27 mouse cellular contexts compared by ENCODE assay signal in the genomic region with DNA sequence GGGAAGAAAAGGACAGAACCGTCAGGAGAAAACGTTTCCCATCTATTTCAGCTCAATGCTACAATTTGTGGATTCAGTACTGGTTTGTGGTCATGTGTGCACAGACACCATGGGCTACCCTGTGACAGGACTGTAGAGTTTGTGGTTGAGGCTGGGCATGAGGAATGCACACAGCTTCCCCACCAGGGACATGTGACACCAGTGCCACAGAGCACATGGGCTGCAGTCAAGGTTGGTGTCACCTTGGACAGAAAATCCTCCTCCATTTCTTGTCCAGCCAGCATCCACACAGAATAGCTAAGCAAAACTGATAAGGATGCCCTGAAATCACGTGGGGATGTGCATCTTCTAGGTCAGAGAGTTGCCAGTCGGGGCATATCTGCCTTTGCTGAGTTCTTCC. TPM values are rescaled to one million over a fixed set of nuclear protein-coding genes. Genes with fewer than 3 reads are reported as not detected.
DNase-seq lines count a peak whose midpoint lies in the region; ATAC-seq and TF ChIP-seq lines count a peak whose summit lies in the region.
"Had no signal": no experiment of that assay in that cellular context is flagged by ENCODE, and none has a peak within 500 bp of the region (broad histone marks: within the 10 kb centered on the region; RNA-seq: fewer than 3 reads in every experiment).

No protein-coding gene starts in this region.

- TF ChIP-seq CTCF in Patski (IDR thresholded peaks at IDR 0.05) = no peak

- no peak overlapping the region for H3K9ac ChIP-seq in midbrain, embryonic 11.5 days (ENCODE audit: low read length)
- no peak overlapping the region for H3K9ac ChIP-seq in midbrain, embryonic 16.5 days (ENCODE audit: low read depth, low read length)
- no peak overlapping the region for H3K9ac ChIP-seq in kidney, embryonic 14.5 days (ENCODE audit: low read depth, low read length)
- H3K9ac ChIP-seq: embryonic facial prominence, embryonic 13.5 days; hindbrain, embryonic 14.5 days; intestine, embryonic 15.5 days had no signal

- CTCF ChIA-PET in Patski (lab: Charles Lee) = interaction anchor here (1.0 to 1.4 kb wide), 2 partner anchors 256 to 262 kb away, joined by 3 to 8 read pairs; no protein-coding TSS in a partner anchor

- H3K9me3 ChIP-seq in midbrain, embryonic 11.5 days (ENCODE audit: control insufficient read depth, low read length) = no peaks in the 10 kb centered on the region
- H3K9me3 ChIP-seq in midbrain, embryonic 16.5 days (replicated peaks; ENCODE audit: control insufficient read depth, low read length, poor library complexity, severe bottlenecking) = no peaks in the 10 kb centered on the region
- H3K9me3 ChIP-seq in kidney, embryonic 14.5 days (ENCODE audit: control insufficient read depth, low read length) = no peaks in the 10 kb centered on the region
- H3K9me3 ChIP-seq: embryonic facial prominence, embryonic 13.5 days; G1E; heart, embryonic 13.5 days; hindbrain, embryonic 10.5 days; intestine, embryonic 15.5 days had no signal

- H3K27ac ChIP-seq in midbrain, embryonic 11.5 days (ENCODE audit: low read depth, low read length) = no peak overlapping the region
- no peak overlapping the region for H3K27ac ChIP-seq in midbrain, embryonic 16.5 days (ENCODE audit: low read length)
- H3K27ac ChIP-seq in kidney, embryonic 14.5 days (ENCODE audit: low read depth, low read length) = no peak overlapping the region
- H3K27ac ChIP-seq: embryonic facial prominence, embryonic 13.5 days; heart, embryonic 13.5 days; hindbrain, embryonic 10.5 days; hindbrain, embryonic 14.5 days had no signal

- H3K27me3 ChIP-seq in midbrain, embryonic 11.5 days (ENCODE audit: control insufficient read depth, insufficient read depth, low read length) = no peaks in the 10 kb centered on the region
- H3K27me3 ChIP-seq in midbrain, embryonic 16.5 days (ENCODE audit: control insufficient read depth, insufficient read depth, low read depth, low read length) = no peaks in the 10 kb centered on the region
- no peaks in the 10 kb centered on the region for H3K27me3 ChIP-seq in Patski
- no peaks in the 10 kb centered on the region for H3K27me3 ChIP-seq in kidney, embryonic 14.5 days (ENCODE audit: control insufficient read depth, insufficient read depth, low read length)
- H3K27me3 ChIP-seq: embryonic facial prominence, embryonic 13.5 days; heart, embryonic 13.5 days; intestine, embryonic 15.5 days had no signal

- peak; percentile 77 for DNase-seq in heart, adult 11 months
- no peak for DNase-seq in heart, postnatal 25 days (ENCODE audit: low spot score)
- peak; percentile 41 for DNase-seq in midbrain, embryonic 11.5 days (ENCODE audit: low spot score, missing footprints)
- no peak for DNase-seq in Patski (ENCODE audit: low read depth, low spot score)
- DNase-seq in kidney, postnatal 25 days = no peak
- DNase-seq: B cell, adult 2 months; cerebellum, adult 11 months; cerebellum, adult 8-10 months; gastrocnemius, adult 2 months; gastrocnemius, postnatal 25 days; heart, adult 18-20 months; heart, postnatal 10 days had no signal

- no peak overlapping the region for H3K4me3 ChIP-seq in midbrain, embryonic 11.5 days (ENCODE audit: low read depth, low read length)
- no peak overlapping the region for H3K4me3 ChIP-seq in midbrain, embryonic 16.5 days (ENCODE audit: low read depth, low read length)
- H3K4me3 ChIP-seq in kidney, embryonic 14.5 days (ENCODE audit: low read length) = no peak overlapping the region
- H3K4me3 ChIP-seq: embryonic facial prominence, embryonic 13.5 days; gastrocnemius, adult 2 months; heart, embryonic 13.5 days; hindbrain, embryonic 10.5 days; intestine, embryonic 15.5 days had no signal

- H3K4me1 ChIP-seq in midbrain, embryonic 11.5 days (ENCODE audit: control insufficient read depth, insufficient read depth, low read length) = peaks cover 3% of the 10 kb centered on the region; the same call in 1 of the 2 replicates
- no peaks in the 10 kb centered on the region for H3K4me1 ChIP-seq in midbrain, embryonic 16.5 days (ENCODE audit: control insufficient read depth, insufficient read depth, low read length)
- H3K4me1 ChIP-seq in kidney, embryonic 14.5 days (ENCODE audit: control insufficient read depth, insufficient read depth, low read length) = peaks cover 8% of the 10 kb centered on the region

- in situ Hi-C loops in Patski (cut with MboI; ENCODE audit: low pct_unique_long_range_greater_than_20kb) = loop anchor here (25.0 kb wide), 1 partner anchor 432 kb away; a partner anchor contains a TSS

- POLR2A ChIA-PET in Patski (lab: Charles Lee) = no interaction called here

- no peak overlapping the region for H3K4me2 ChIP-seq in midbrain, embryonic 11.5 days
- H3K4me2 ChIP-seq in midbrain, embryonic 16.5 days (ENCODE audit: low read length) = no peak overlapping the region
- H3K4me2 ChIP-seq in kidney, embryonic 14.5 days (replicated peaks; ENCODE audit: low read depth, low read length) = no peak overlapping the region
- H3K4me2 ChIP-seq: embryonic facial prominence, embryonic 13.5 days; hindbrain, embryonic 14.5 days had no signal

- intact Hi-C loops in heart, postnatal 25 days (cut with DNase I) = no loop called here

- 87% methylated on average over 4 of the region's 4 CpGs for WGBS in midbrain, embryonic 11.5 days
- WGBS in midbrain, embryonic 16.5 days = 72% methylated on average over 4 of the region's 4 CpGs
- 76% methylated on average over 4 of the region's 4 CpGs for WGBS in kidney, embryonic 14.5 days

- no peak for ATAC-seq in midbrain, embryonic 11.5 days (ENCODE audit: low FRiP score)
- ATAC-seq in midbrain, embryonic 16.5 days = no peak
- peak; percentile 51 for ATAC-seq in Patski
- peak; percentile 62 for ATAC-seq in granulocyte monocyte progenitor cell, adult 5-6 weeks (replicated peaks; ENCODE audit: poor library complexity, severe bottlenecking)
- ATAC-seq in kidney, embryonic 14.5 days (ENCODE audit: low FRiP score, low TSS enrichment) = no peak
- ATAC-seq: CD4-positive, CD25-positive, alpha-beta regulatory T cell, adult 4 months; forebrain, embryonic 14.5 days had no signal

- H3K36me3 ChIP-seq in midbrain, embryonic 11.5 days (ENCODE audit: control insufficient read depth, insufficient read depth, low read length) = no peaks in the 10 kb centered on the region
- H3K36me3 ChIP-seq in midbrain, embryonic 16.5 days (ENCODE audit: control insufficient read depth, insufficient read depth, low read length) = no peaks in the 10 kb centered on the region
- H3K36me3 ChIP-seq in kidney, embryonic 14.5 days (ENCODE audit: control insufficient read depth, insufficient read depth, low read length) = no peaks in the 10 kb centered on the region
- H3K36me3 ChIP-seq: embryonic facial prominence, embryonic 13.5 days; G1E; heart, embryonic 13.5 days; hindbrain, embryonic 10.5 days; intestine, embryonic 15.5 days had no signal

RNA-seq across cellular contexts. Expression of a gene that starts 16.7 kb away (rescaled TPM):
- 10 to 100 TPM in 1 of 2 experiments, 1 to 10 TPM in 1; 9.9 to 10.5 TPM for total RNA-seq in heart, postnatal 25 days (2021)
- polyA plus RNA-seq in midbrain, embryonic 11.5 days (2014; fragmentation: Nextera tagmentation; extraction: Ambion mirVana) = 2.5 and 2.9 TPM in 2 replicates
- 2.8 and 3.4 TPM in 2 replicates for polyA plus RNA-seq in midbrain, embryonic 16.5 days (2015; fragmentation: Nextera tagmentation; extraction: Ambion mirVana)
- polyA plus RNA-seq in Patski (2021) = 33.0 TPM
- total RNA-seq in granulocyte monocyte progenitor cell, adult 5-6 weeks (2014; fragmentation: Nextera tagmentation) = 24.7 and 37.1 TPM in 2 replicates
- 17.1 and 22.6 TPM in 2 replicates for total RNA-seq in granulocyte monocyte progenitor cell, adult 5-6 weeks (2017)
- polyA plus RNA-seq in kidney, embryonic 14.5 days (2014; fragmentation: Nextera tagmentation; extraction: Ambion mirVana) = 9.3 and 12.4 TPM in 2 replicates
- polyA plus RNA-seq: G1E had no signal

RNA-seq across cellular contexts. Expression of a gene that starts 22.5 kb away (rescaled TPM):
- 1 to 10 TPM in 1 of 2 experiments, under 1 TPM in 1; 0.87 to 1.2 TPM for total RNA-seq in heart, postnatal 25 days (2021)
- polyA plus RNA-seq in midbrain, embryonic 11.5 days (2014; fragmentation: Nextera tagmentation; extraction: Ambion mirVana) = 0.41 and 0.72 TPM in 2 replicates
- 0.99 and 1.4 TPM in 2 replicates for polyA plus RNA-seq in midbrain, embryonic 16.5 days (2015; fragmentation: Nextera tagmentation; extraction: Ambion mirVana)
- 0.37 TPM for polyA plus RNA-seq in Patski (2021)
- total RNA-seq in granulocyte monocyte progenitor cell, adult 5-6 weeks (2014; fragmentation: Nextera tagmentation) = 0.15 and 0.86 TPM in 2 replicates
- total RNA-seq in granulocyte monocyte progenitor cell, adult 5-6 weeks (2017) = not detected in 2 replicates
- polyA plus RNA-seq in kidney, embryonic 14.5 days (2014; fragmentation: Nextera tagmentation; extraction: Ambion mirVana) = 30.4 and 41.7 TPM in 2 replicates
- polyA plus RNA-seq: G1E had no signal

RNA-seq across cellular contexts. Expression of a gene that starts 39.1 kb away (rescaled TPM):
- not detected for total RNA-seq in heart, postnatal 25 days (2021)
- polyA plus RNA-seq in midbrain, embryonic 11.5 days (2014; fragmentation: Nextera tagmentation; extraction: Ambion mirVana) = not detected in 2 replicates
- polyA plus RNA-seq in midbrain, embryonic 16.5 days (2015; fragmentation: Nextera tagmentation; extraction: Ambion mirVana) = not detected in 2 replicates
- not detected for polyA plus RNA-seq in Patski (2021)
- total RNA-seq in granulocyte monocyte progenitor cell, adult 5-6 weeks (2014; fragmentation: Nextera tagmentation) = not detected in 2 replicates
- total RNA-seq in granulocyte monocyte progenitor cell, adult 5-6 weeks (2017) = not detected in 2 replicates
- polyA plus RNA-seq in kidney, embryonic 14.5 days (2014; fragmentation: Nextera tagmentation; extraction: Ambion mirVana) = not detected in 2 replicates
- total RNA-seq: adrenal gland, adult 18-20 months; adrenal gland, postnatal 4 days; G1E; gastrocnemius, adult 2 months; gastrocnemius, postnatal 25 days; heart, adult 18-20 months; heart, postnatal 10 days had no signal
- polyA plus RNA-seq: brain, embryonic 14.5 days; CD4-positive, CD25-positive, alpha-beta regulatory T cell, adult 4 months; cortical plate, adult 2 months; embryonic facial prominence, embryonic 13.5 days; forebrain, embryonic 14.5 days; G1E; heart, embryonic 13.5 days; hindbrain, embryonic 10.5 days; hindbrain, embryonic 14.5 days; intestine, embryonic 15.5 days had no signal

Comparison
In these comparisons a context has a peak if more than half of its experiments do, and no peak if none do; other contexts are left out.
1. DNase-seq: peak in heart, adult 11 months (single experiment) and midbrain, embryonic 11.5 days (single experiment); none in heart, postnatal 25 days (single experiment), Patski (single experiment) and kidney, postnatal 25 days (0 of 2).
2. ATAC-seq: peak in Patski (single experiment) and granulocyte monocyte progenitor cell, adult 5-6 weeks (single experiment); none in midbrain, embryonic 11.5 days (single experiment), midbrain, embryonic 16.5 days (single experiment) and kidney, embryonic 14.5 days (single experiment).
3. RNA of a gene that starts 22.5 kb away (polyA plus RNA-seq): 30.4 to 41.7 TPM in kidney, embryonic 14.5 days; 0.99 to 1.4 TPM in midbrain, embryonic 16.5 days, 0.41 to 0.72 TPM in midbrain, embryonic 11.5 days and 0.37 TPM in Patski (single experiment); every median in the first group is over 10 times any median in the second.